Mouse (Mus musculus): ENCODE data around the gene Cfap45.

Cfap45 gene

DNA sequence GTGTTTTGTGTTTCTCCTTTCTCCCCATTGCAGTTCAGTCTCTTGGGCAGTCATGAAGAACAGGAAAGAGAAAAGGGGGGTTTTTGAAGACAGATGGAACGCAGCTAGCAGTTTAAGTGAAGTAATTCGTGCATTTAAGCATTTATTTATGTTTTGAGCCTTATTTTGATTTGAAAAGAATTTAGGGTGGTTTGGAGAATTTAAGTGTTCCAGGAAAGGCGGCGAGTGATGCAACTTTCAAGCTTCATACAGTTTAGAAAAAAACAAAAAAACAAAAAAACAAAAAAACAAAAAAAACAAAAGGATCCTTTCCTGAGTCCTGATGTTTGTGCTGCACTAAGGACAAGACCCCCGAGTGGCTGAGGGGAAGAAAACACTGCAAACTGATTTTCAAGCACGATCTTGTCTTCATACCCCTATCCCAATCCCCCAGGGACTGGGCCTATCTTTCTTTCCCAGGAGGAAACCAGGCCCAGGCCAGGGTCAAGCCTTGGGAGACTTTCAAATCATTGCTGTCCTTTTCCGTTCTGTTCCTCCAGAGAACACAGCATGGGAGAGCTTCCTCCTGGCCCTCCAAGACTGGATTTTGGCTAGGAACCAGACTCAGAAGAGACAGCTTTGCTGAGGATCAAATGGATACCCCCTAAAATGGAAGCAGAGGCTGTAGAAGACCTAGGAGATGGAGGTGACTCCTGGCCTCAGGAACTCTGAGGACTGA lies 5.9 kb upstream of the Cfap45 start:
- in situ Hi-C loops (cut with MseI, MboI), result no loop called here

DNA sequence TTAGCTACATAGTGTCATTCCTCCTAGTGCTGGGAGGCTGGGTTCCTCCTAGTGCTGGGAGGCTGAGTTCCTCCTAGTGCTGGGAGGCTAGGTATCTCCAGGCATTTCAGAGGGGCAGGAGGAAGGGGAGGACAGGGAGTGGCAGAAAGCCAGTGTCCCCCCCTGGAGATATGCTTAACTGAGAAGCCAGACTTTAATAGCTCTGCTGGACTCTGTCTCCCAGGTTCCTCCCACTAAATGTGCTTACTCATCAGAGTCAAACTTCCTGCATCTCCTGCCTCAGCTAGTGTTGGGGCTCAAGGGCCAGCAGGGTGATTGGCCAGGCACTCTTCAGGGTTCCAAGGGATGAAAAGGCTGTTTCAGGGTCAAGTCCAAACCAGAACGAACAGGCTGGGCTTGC lies 5.2 kb upstream of the Cfap45 start:
- in situ Hi-C loops (cut with MseI, MboI), result no loop called here

DNA sequence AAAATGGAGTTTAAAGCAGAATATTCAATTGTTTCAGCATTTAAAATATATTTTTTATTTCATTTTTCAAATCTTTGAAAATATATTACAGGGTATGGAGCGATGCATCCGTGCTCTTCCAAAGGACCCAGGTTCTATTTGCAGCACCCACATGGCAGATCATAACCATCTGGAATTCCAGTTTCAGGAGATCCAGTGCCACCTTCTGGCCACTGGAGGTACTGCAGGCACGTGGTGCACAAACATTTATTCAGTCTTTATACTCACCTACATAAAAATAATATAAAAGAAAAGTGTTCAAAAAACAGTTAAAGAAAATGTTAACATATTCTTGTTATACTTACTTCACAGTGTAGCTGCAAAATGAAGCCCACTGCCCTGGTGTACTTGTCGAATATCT lies 2.6 kb upstream of the Cfap45 start:
- in situ Hi-C loops (cut with MseI, MboI), result no loop called here

DNA sequence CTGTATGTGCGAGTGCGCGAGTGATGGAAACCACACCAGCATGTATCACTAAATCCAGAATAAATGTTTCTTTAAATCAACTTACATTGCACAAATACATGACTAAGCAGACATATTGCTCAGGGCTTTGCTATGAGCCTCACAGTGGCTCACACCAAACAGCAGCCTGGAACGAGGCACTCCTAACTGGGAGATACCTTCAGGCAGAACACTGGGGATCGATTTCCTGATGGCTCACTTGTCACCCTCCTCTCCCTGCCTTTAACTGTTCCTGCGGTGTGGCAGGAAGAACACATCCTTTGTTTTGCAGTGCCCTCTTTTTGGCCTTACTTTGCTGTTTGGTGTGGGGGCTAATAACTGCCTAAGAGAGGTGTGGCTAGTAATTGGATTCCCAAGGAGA lies 957 bp upstream of the Cfap45 start:
- in situ Hi-C loops (cut with MseI, MboI), result loop anchor here in 1 of 2 experiments (10.0 kb wide), 1 partner anchor 115 kb away; no protein-coding TSS in a partner anchor

DNA sequence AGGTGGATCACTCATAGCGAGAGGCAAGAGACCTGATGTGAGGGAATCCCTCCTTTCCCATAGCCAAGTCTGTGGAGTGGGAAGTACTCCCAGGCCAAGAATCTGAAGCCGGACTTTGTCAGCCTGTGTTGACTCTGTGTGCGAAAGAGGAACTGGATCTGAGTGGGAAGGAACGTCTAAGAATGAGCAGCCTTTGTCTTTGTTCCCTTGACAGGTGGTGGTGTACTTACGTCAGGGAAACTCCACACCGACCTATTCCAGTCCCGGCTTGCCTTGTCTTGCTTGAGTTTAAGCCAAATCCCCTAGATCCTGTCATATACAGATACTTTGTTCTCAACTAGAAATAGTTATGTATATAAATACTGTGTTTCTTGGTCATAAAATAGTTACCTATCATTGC lies 1.9 kb downstream of the Cfap45 start:
- in situ Hi-C loops (cut with MseI, MboI), result loop anchor here in 1 of 2 experiments (10.0 kb wide), 1 partner anchor 118 kb away; no protein-coding TSS in a partner anchor

DNA sequence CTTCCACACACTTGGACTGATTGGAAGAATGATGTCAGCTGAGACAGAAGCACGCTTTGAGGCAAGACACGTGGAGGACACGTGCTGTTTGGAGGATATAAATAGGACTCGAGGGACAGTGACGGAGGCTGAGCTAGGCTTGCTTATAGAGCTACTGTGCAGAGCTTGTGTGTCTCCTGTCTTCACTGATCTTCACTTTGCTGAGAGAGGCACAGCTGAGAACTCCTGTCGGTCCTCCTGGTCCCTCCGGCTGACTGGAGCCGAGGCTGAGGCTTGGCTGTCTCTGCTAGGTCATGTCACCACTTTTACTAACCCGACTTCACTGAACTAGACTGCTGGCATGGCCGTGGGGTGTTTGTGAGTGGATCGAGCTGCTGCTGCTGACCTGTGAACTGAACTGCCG lies 3.1 kb downstream of the Cfap45 start:
- in situ Hi-C loops (cut with MseI, MboI), result loop anchor here in 1 of 2 experiments (10.0 kb wide), 1 partner anchor 119 kb away; no protein-coding TSS in a partner anchor

DNA sequence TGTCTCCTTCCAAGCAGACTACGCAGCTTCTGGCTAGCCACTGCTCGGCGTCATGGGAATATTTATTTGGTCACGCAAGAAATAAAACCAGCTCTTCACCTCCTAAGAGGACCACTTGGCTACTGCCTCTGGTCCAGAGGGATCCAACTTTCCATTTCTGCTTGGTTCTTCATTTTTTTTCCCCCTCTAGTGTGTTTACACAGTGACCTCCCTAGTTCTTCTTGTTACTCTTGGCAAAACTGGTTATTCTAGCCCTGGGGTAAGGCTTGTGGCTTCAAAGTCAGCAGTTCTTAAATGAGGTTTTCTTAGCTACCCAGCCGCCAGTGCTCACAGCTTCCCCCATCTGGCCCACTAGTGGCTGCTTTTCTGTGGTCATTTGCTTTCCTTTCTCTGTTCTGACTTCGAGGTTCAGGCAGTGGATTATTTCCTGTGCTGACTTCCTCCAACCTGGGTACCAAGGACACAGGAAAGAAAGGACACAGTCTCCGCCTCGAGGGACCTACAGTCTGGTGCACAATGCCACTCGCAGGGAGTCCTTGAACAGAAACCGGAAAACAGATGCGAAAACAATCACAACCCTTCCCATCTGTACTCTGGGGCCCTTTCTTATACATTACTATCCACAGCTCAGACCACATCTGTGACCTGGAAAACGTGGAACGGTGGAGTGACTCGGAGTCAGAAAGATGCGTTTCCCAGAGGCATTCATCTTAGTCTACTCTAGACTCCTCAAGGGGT lies 4.6 kb downstream of the Cfap45 start:
- in situ Hi-C loops (cut with MseI, MboI), result loop anchor here (5.0 to 10.0 kb wide), 3 partner anchors 87 to 120 kb away; no protein-coding TSS in a partner anchor

DNA sequence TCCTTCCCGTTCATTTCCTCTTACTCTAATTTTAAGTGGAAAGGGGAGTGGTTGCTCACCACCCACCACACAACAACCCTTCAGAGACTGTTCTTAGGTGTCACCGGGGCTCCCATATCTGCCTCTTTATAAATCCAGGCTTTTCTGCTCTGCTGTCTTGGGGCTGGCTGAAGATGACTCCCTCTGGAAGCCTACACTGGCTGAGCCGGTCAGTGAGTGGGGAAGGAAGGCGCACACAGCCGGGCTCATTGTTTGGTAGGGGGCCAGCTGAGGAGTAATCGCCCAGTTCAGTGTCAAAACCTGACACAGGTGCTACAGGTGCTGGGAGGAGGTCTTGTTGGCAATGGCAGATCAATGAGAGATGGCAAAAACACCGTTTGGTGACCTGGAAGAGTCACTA lies 5.4 kb downstream of the Cfap45 start:
- in situ Hi-C loops (cut with MseI, MboI), result loop anchor here (5.0 to 10.0 kb wide), 3 partner anchors 86 to 121 kb away; no protein-coding TSS in a partner anchor

DNA sequence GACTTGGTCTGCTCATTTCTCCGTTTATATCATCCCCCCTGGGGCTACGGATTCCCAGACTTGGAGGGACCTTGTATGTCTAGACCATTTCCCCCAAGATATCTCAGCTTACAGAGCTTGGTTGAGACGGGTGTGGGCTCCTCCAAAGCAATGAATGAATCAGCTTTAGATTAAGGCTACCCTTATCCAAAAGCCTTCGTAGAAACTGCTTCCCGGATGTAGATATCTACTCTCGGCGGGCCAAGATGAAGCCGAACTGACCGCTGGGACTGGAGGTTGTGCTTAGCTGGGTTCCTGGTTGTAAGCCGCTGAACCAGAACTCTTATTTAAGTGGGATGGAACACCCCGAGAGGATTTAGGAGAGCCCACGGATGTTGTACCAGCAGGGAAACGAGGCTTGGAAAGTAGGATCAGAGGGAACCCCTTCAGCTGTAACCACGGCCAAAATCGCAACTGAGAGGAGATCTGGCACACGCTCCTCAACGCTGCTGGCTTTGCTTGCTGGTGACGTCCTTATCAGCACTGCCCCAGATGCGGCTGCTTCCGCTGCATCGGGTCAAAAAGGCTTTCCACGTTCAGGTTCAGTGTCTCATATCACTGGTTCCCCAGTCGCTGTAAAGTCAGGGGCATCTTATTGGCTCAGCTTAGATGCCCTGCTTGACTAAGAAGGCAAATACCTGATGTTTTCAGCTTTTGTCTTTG lies 5.9 kb downstream of the Cfap45 start:
- in situ Hi-C loops (cut with MseI, MboI), result loop anchor here (5.0 to 10.0 kb wide), 3 partner anchors 86 to 122 kb away; no protein-coding TSS in a partner anchor

DNA sequence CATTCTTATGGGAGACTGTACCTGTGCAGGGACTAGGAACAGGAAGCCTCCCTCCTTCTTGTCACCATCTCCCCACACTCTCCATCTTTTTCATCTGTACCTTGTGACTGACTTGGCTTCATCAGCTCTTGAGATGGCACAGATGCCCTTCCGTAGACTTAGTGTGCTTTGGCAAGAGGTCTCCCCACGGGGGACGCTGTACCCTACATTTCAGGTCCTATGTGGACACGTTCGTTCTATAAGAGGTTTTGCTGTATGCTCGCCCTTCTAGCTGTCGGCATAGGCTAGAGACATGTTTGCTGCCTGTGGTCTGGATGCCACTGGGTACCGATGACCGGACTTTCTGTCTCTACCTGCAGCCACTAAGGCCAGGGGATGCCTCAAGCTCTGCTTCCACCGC lies 6.8 kb downstream of the Cfap45 start:
- in situ Hi-C loops (cut with MseI, MboI), result loop anchor here (5.0 to 10.0 kb wide), 3 partner anchors 85 to 123 kb away; no protein-coding TSS in a partner anchor

DNA sequence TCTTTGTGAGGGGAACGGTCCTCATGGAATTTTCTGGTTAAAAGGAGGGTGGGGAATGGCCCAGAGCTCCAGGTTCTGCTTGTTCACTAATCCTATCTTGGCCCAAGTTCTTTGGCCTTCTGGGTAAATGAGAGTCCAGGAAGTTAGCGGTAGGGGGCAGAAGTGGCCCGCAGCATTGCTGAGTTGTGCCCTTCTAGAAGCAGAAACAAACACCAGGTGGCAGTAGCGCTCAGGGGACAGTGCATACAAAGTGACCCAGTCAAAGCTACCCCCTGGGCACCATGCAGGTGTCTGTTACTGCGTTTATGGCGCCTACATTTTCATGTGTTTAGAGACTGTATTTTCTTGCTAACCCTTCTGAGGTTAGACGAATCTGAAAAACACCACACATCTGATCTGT lies 8.1 kb downstream of the Cfap45 start:
- in situ Hi-C loops (cut with MseI, MboI), result loop anchor here (5.0 to 10.0 kb wide), 3 partner anchors 84 to 124 kb away; no protein-coding TSS in a partner anchor

DNA sequence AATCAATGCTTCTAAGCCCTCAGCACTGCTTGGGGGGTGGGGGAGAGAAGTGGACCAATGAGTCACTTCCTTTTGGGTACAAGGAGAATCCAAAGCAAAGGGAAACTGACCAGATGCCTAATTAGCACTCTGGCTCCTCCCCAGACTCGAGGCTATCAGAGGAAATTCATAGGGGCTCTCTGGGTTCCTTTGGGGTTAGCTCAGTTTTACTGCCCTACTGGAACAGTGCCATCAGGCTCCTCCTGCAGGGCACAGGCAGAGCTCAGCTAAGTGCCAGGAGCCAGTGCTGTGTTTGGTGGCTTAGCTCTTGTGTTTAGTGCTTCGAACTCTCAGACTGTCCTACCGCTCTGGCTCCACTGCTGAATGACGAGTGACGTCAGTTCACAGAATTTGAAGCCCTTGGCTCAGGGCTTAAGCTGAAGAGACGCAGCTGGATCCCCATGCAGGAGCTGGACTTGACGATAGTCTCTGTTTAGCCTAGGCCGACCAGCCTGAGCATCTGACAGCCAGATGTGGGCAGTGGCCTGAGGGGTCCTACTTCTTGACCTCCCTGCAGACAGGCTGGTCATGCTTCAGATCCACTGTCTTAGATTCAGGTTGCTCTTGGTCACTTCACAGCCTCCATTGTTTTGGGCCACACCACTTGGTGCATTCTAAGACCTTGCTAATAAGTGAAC lies 10.1 kb downstream of the Cfap45 start:
- in situ Hi-C loops (cut with MseI, MboI), result no loop called here

DNA sequence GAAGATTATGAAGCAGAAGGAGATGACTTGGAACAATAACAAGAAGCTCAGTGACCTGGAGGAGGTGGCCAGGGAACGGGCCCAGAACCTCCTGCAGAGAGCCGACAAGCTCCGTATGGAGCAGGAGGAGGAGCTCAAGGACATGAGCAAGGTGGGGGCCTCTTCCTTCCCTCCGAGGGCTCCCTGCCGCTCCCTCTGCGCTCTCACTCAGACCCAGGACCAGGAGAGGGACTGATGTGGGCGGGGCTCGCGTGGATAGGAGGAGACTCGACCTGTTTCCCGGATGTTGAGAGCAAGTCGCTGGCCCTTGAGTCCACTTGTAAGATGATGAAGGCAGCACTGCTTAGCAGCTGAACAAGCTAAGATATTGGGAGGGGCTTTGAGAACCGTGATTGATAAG lies 11.9 kb downstream of the Cfap45 start:
- in situ Hi-C loops (cut with MseI, MboI), result no loop called here

DNA sequence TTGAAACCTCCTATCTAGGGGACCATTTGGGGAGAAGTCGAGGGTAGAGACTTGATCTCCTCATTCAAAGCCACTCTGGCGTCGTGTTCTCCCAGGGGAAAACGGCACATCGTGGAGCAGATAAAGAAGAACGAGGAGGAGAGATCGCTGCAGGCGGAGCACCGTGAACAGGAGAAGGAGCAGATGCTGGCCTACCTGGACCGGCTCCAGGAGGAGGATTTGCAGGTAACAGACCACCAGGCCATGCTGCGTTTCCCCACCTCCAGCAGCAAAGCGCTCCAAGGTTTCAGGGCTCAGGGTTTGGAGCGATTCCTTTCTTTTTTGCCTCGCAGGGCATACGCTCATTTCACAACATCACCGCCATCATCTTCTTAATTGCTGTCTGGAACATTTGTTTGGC lies 14.5 kb downstream of the Cfap45 start:
- in situ Hi-C loops (cut with MseI, MboI), result no loop called here

DNA sequence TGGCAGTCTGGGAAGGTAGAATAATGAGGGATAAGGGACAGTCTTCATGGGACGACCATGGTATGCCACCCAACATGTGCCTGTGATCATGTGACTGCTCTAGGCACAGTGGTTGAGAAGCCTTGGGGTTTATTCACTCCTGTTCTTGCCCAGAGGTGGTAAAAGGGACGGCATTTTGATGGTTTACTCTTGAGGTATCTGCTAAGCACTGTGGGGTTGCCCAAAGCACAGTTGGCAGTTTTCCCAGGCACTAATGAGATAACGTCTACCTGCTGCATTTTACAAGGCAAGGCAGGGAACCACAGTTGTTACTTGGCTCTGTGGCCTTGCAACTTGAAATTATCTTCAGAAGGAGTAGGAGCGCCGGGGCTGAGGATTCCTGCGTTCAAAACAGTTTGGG lies 19.2 kb downstream of the Cfap45 start:
- in situ Hi-C loops (cut with MseI, MboI), result no loop called here

DNA sequence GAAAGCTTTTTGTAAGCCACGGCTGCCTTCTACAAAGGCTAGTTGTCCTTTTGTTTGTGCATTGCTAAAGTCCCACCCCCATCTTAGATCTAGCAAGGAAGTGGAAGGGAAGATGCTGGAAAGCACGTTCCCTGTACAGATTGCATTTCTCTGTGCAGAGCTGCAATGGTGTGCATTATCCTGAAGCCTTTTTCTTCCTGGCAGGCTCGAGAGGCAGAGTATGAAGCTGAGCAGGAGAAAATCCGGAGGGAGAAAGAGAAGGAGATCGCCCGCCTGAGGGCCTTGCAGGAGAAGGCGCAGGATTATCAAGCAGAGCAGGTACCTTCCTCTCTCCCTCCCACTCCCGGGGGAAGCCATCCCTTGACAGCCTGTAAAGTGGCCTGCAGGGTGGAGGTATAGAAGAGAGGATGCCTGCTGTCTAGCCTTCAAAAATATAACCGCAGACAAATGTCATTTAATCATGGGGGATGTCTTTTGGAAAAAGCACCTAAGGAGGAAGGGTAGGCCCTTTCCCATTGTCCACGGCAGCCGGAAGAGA lies 19.8 kb downstream of the Cfap45 start:
- in situ Hi-C loops (cut with MseI, MboI), result no loop called here

DNA sequence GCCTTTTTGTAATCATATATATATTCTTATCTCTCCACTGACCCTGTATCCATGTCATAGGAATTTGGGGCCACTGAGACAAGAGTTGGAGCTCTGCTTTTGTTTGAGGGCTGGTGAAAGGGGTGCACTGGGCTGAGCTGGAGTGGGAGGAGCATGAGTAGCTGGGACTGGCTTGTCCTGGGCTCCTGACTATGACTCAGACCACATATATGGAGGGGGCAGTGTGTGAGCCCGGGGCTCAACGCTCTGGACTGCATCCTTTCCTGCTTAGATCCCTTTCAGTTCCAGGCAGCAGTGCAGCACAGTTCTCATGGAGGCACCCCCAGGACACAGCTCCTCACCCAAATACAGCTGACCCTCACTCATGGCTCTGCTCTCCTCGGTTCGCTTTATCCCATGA lies 25.5 kb downstream of the Cfap45 start:
- in situ Hi-C loops (cut with MseI, MboI), result no loop called here

DNA sequence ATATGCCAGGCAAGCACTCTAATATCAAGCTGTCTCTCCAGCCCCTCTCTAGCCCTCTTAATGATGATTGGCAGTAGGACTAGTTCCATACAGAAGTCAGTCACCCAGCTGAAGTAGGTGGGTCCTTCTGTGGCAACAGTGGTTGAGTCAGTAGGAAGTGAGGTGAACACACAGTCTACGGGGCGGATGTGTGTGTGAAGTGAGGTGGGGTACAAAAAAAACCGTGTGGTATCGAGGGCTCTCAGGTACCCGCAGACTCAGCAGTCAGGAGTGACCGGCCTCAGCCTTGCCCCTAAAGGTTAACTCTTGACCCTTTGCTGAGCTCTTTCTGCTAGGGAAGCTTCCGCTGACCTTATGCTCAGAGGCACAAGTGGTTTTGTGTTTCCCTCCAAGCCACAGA lies 27.9 kb downstream of the Cfap45 start:
- in situ Hi-C loops (cut with MseI, MboI), result no loop called here

DNA sequence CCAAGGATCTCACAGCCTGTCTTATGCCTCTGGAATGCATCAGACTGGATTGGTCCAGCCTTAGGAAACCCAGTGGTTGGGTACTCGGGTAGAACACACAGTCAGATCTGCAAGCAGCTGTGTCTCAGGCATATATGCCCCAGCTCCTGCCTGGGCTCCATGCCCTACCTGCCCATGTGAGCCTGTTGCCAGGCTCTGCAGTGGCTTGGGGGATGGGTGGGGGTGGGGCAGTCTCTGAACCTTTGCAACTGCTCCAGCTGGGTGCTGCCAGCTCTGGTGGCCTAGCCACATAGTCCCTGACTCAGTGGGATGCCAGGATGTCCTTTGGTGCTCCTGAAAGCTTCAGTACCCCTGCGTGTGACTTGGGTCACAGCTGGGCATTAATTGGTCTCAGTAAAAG lies 28.7 kb downstream of the Cfap45 start:
- in situ Hi-C loops (cut with MseI, MboI), result no loop called here

DNA sequence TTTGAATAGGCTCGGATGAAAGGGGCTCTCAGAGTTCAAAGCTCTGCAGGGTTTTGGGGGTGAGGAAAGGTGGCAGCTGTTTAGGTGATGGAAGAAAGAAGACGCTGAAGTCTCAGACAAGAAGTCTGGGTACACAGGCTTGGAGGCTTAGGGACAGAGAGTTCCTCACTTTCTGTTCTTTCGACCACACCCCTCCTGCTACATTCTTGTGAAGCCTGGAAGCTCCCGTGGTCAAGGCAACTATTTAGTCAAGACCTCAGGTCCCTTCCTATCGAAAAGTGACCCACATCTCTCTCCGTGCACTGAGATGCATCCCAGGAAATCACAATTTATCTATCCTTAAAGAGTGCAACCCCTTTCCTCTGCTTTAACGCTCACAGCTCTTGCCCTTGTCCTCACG lies 29.1 kb downstream of the Cfap45 start:
- in situ Hi-C loops (cut with MseI, MboI), result no loop called here

DNA sequence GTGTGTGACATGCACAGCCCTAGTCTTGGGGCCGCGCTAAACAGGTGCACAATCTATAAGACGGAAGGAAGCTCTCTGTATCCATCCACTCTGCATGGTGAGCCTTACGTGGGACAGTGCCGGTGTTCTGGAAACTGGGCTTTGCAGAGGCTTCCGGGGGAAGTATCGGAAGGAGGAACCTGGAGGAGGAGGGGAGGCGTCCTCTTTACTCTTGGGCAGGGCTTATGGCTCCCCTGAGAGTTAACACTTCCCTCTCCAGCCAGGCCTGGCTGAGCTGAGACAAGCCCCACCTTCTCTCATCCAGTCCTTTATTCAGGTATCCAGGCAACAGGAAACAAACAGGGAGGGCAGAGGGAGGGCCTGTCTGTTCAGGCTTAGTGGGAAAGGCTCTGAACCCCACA lies 29.9 kb downstream of the Cfap45 start:
- in situ Hi-C loops (cut with MseI, MboI), result no loop called here
